Mouse (Mus musculus): ENCODE measurements around the gene Zbtb9. TPM values are rescaled to one million over a fixed set of nuclear protein-coding genes. Genes with fewer than 3 reads are reported as not detected.

Gene Zbtb9
- polyA plus RNA-seq, 2 experiments: 2.6 to 4.0 TPM

DNA sequence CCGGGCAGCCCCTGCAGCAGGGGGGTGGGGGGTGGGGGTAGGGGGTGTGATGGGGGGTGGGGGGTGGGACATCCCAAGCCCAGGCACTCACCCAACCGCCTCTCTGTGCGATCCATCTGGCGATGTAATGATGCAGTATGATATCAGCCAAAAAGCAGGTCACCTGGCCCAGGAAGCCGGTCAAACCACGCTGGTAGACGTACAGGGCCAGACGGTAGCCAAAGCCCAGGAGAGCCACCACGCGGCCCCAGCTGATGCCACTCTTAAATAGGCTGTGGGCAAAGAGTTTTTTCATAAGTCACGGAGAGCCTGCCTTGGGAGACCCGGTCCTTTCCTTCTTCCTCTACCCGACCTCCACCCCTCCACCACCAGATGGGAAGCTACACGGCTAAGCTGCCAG lies 48.1 kb downstream of the Zbtb9 start:
- Histone ChIP-seq H3K27me3 (ENCODE audit: control insufficient read depth, insufficient read depth, low read length) (no peaks in the 10 kb centered on the region), H3K4me2 (ENCODE audit: low read depth) (no peak overlapping the region), H3K9ac (replicated peaks) (no peak overlapping the region), H3K9me3 (ENCODE audit: control insufficient read depth, low read length) (no peaks in the 10 kb centered on the region), H3K4me3 (ENCODE audit: insufficient read depth in 1 of 2, low read depth in 2 of 2, low read length in 2 of 2) (no peak overlapping the region), H3K4me1 (replicated peaks; ENCODE audit: control insufficient read depth in 2 of 2, insufficient read depth in 2 of 2, low read length in 1 of 2) (no peaks in the 10 kb centered on the region), H3K36me3 (replicated peaks; ENCODE audit: control insufficient read depth, insufficient read depth, low read depth) (peaks cover 6% of the 10 kb centered on the region), H3K27ac (no peak overlapping the region)
- 83% methylated on average over 14 of the region's 14 CpGs for WGBS (ENCODE audit: insufficient replicate concordance)
- no peak for TF ChIP-seq EP300 (IDR thresholded peaks at IDR 0.05; ENCODE audit: low read depth)
- TF ChIP-seq CTCF (IDR thresholded peaks at IDR 0.05; ENCODE audit: low read depth): no peak
- no peak for DNase-seq (ENCODE audit: low read depth in 3 of 3, low spot score in 3 of 3)
- ATAC-seq (ENCODE audit: insufficient read depth): no peak

DNA sequence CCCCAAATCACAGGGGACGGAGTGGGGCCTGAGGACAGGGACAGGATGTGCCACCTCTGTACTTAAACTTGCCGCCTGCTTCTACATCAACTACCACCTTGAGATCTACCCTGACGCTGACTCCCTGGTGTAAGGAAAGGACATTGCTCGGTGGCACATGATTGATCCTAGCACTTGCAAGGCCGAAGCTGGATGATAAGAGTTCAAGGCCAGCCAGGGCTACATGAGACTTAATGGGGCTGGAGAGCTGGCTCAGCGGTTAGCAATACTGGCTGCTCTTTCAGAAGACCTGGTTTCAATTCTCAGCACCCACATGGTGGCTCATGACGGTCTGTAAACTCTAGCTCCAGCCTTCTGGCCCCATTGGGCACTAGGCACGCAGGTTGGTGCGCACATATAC lies 48.8 kb downstream of the Zbtb9 start:
- no peak for DNase-seq (ENCODE audit: low read depth in 3 of 3, low spot score in 3 of 3)
- WGBS (ENCODE audit: insufficient replicate concordance): 77% methylated on average over 9 of the region's 9 CpGs
- ATAC-seq (ENCODE audit: insufficient read depth): no peak
- TF ChIP-seq EP300 (IDR thresholded peaks at IDR 0.05; ENCODE audit: low read depth): no peak
- no peak for TF ChIP-seq CTCF (IDR thresholded peaks at IDR 0.05; ENCODE audit: low read depth)
- H3K9me3 ChIP-seq (ENCODE audit: control insufficient read depth, low read length): no peaks in the 10 kb centered on the region
- H3K36me3 ChIP-seq (replicated peaks; ENCODE audit: control insufficient read depth, insufficient read depth, low read depth): peaks cover 6% of the 10 kb centered on the region
- H3K4me2 ChIP-seq (ENCODE audit: low read depth): no peak overlapping the region
- no peak overlapping the region for H3K4me3 ChIP-seq (ENCODE audit: insufficient read depth in 1 of 2, low read depth in 2 of 2, low read length in 2 of 2)
- no peak overlapping the region for H3K27ac ChIP-seq
- no peak overlapping the region for H3K9ac ChIP-seq (replicated peaks)
- H3K4me1 ChIP-seq (replicated peaks; ENCODE audit: control insufficient read depth in 2 of 2, insufficient read depth in 2 of 2, low read length in 1 of 2): no peaks in the 10 kb centered on the region
- no peaks in the 10 kb centered on the region for H3K27me3 ChIP-seq (ENCODE audit: control insufficient read depth, insufficient read depth, low read length)

DNA sequence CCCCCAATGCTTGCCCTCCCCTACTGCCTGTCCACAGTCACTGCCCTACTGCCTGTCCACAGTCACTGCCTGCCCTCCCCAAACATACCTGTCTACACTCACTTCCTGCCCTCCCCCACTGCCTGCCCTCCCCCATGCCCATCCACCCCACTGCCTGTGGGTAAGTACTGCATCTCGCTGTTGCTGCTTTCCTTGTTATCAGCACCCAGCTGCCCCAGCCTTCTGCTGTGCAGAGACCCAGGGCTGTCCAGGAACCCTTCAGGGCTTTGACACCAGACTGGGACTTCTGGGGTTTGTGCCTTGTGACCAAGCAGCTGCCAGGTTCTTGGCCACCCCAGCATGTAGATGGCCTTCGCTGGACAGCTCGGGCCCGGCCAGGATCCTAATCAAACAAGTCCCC lies 50.4 kb downstream of the Zbtb9 start:
- no peak for DNase-seq (ENCODE audit: low read depth in 3 of 3, low spot score in 3 of 3)
- Histone ChIP-seq H3K27me3 (ENCODE audit: control insufficient read depth, insufficient read depth, low read length) (no peaks in the 10 kb centered on the region), H3K4me2 (ENCODE audit: low read depth) (no peak overlapping the region), H3K36me3 (replicated peaks; ENCODE audit: control insufficient read depth, insufficient read depth, low read depth) (peaks cover 6% of the 10 kb centered on the region), H3K4me3 (ENCODE audit: insufficient read depth in 1 of 2, low read depth in 2 of 2, low read length in 2 of 2) (no peak overlapping the region), H3K27ac (no peak overlapping the region), H3K9ac (replicated peaks) (no peak overlapping the region), H3K4me1 (replicated peaks; ENCODE audit: control insufficient read depth in 2 of 2, insufficient read depth in 2 of 2, low read length in 1 of 2) (peaks cover 0 to 8% of the 10 kb centered on the region in 2 experiments; a peak in 3 of 4 replicates), H3K9me3 (ENCODE audit: control insufficient read depth, low read length) (no peaks in the 10 kb centered on the region)
- ATAC-seq (ENCODE audit: insufficient read depth): peak; percentile 27; the same call in 1 of the 2 replicates
- 62% methylated on average over 4 of the region's 4 CpGs for WGBS (ENCODE audit: insufficient replicate concordance)
- TF ChIP-seq EP300 (IDR thresholded peaks at IDR 0.05; ENCODE audit: low read depth) (no peak), CTCF (IDR thresholded peaks at IDR 0.05; ENCODE audit: low read depth) (no peak)

DNA sequence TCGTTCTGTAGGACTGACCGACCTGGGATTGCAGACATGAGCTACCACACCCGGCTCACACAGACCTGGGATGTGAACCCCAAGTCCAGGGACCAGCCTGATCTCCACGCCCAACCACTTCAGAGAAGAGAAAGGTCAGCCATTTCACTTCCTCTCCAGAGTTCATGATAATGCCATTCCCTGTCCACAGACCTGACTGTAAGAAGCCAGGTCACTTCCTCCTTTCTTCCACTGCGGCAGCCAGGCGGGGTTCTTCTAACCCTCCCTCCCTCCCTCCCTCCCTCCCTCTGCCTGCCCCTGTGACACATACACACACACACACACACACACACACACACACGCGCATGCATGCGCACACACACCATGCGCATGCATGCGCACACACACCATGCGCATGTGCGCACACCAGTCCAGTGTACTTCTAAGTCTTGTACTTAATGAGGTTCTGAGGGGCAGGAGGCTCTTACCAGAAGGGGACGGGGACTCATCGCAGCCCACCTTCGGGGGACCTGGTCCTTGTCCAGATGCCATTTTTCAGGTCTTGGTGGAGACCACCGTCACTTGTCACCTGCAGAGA lies 52.4 kb downstream of the Zbtb9 start:
- no peak for TF ChIP-seq CTCF (IDR thresholded peaks at IDR 0.05; ENCODE audit: low read depth)
- TF ChIP-seq EP300 (IDR thresholded peaks at IDR 0.05; ENCODE audit: low read depth): no peak
- no peak for DNase-seq (ENCODE audit: low read depth in 3 of 3, low spot score in 3 of 3)
- no peak overlapping the region for H3K4me2 ChIP-seq (ENCODE audit: low read depth)
- H3K27ac ChIP-seq: no peak overlapping the region
- peaks cover 0 to 12% of the 10 kb centered on the region in 2 experiments for H3K4me1 ChIP-seq (replicated peaks; ENCODE audit: control insufficient read depth in 2 of 2, insufficient read depth in 2 of 2, low read length in 1 of 2)
- 74% methylated on average over 17 of the region's 17 CpGs for WGBS (ENCODE audit: insufficient replicate concordance)
- H3K36me3 ChIP-seq (replicated peaks; ENCODE audit: control insufficient read depth, insufficient read depth, low read depth): peaks cover 6% of the 10 kb centered on the region
- H3K9me3 ChIP-seq (ENCODE audit: control insufficient read depth, low read length): no peaks in the 10 kb centered on the region
- no peak for ATAC-seq (ENCODE audit: insufficient read depth)
- H3K9ac ChIP-seq (replicated peaks): no peak overlapping the region
- H3K4me3 ChIP-seq (ENCODE audit: insufficient read depth in 1 of 2, low read depth in 2 of 2, low read length in 2 of 2): no peak overlapping the region
- no peaks in the 10 kb centered on the region for H3K27me3 ChIP-seq (ENCODE audit: control insufficient read depth, insufficient read depth, low read length)

DNA sequence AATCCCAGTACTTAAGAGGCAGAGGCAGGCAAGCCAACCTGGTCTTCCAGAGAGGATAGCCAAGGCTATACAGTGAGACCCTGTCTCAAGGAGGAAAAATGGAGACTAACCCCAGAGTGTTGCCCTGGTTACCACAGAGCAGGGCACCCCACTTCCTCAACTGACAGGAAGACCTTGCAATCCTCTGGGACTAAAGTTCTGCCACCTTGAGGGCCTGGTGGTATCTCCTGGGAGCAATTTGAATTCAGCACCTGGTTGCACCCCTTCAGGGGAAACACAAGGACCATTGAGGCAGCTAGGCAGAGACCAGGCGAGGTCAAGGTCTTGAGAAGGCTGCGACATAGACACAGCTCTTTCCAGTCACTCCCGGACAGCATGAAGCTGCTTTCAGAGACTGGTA lies 53.0 kb downstream of the Zbtb9 start:
- Histone ChIP-seq H3K27me3 (ENCODE audit: control insufficient read depth, insufficient read depth, low read length) (no peaks in the 10 kb centered on the region), H3K4me3 (ENCODE audit: insufficient read depth in 1 of 2, low read depth in 2 of 2, low read length in 2 of 2) (no peak overlapping the region), H3K4me1 (replicated peaks; ENCODE audit: control insufficient read depth in 2 of 2, insufficient read depth in 2 of 2, low read length in 1 of 2) (peaks cover 0 to 12% of the 10 kb centered on the region in 2 experiments), H3K27ac (no peak overlapping the region), H3K36me3 (replicated peaks; ENCODE audit: control insufficient read depth, insufficient read depth, low read depth) (peaks cover 6% of the 10 kb centered on the region), H3K9me3 (ENCODE audit: control insufficient read depth, low read length) (no peaks in the 10 kb centered on the region), H3K4me2 (ENCODE audit: low read depth) (no peak overlapping the region), H3K9ac (replicated peaks) (no peak overlapping the region)
- DNase-seq (ENCODE audit: low read depth in 3 of 3, low spot score in 3 of 3): no peak
- no peak for ATAC-seq (ENCODE audit: insufficient read depth)
- WGBS (ENCODE audit: insufficient replicate concordance): 82% methylated on average over 3 of the region's 3 CpGs
- TF ChIP-seq CTCF (IDR thresholded peaks at IDR 0.05; ENCODE audit: low read depth) (no peak), EP300 (IDR thresholded peaks at IDR 0.05; ENCODE audit: low read depth) (no peak)

All from liver, embryonic 14.5 days (tissue).